Mouse (Mus musculus): ENCODE results near the gene Mtg2. TPM values are rescaled to one million over a fixed set of nuclear protein-coding genes. Genes with fewer than 3 reads are reported as not detected.
A peak's percentile ranks its signal among the peaks of the same experiment; 100 is the strongest.

Mtg2 gene
- polyA plus RNA-seq, 1 experiment from 2014 or later: 27.0 TPM

- no peak; the same call in 1 of the 2 replicates for ATAC-seq (ENCODE audit: insufficient read depth, low FRiP score)
- no peaks in the 10 kb centered on the region for H3K9me3 ChIP-seq (replicated peaks; ENCODE audit: control insufficient read depth, low read length)
- H3K4me3 ChIP-seq (replicated peaks; ENCODE audit: low read length): no peak overlapping the region
- H3K27ac ChIP-seq (ENCODE audit: low read length): no peak overlapping the region
- no peaks in the 10 kb centered on the region for H3K4me1 ChIP-seq (ENCODE audit: control insufficient read depth, insufficient read depth, low read length)
- no peaks in the 10 kb centered on the region for H3K36me3 ChIP-seq (ENCODE audit: control insufficient read depth, insufficient read depth, low read length)
- 33% methylated on average over 3 of the region's 3 CpGs for WGBS
- no peak overlapping the region for H3K4me2 ChIP-seq (ENCODE audit: low read depth, low read length)
- peaks cover 35% of the 10 kb centered on the region for H3K27me3 ChIP-seq (ENCODE audit: control insufficient read depth, insufficient read depth, low read length)
- no peak overlapping the region for H3K9ac ChIP-seq (ENCODE audit: low read length)
Observed at GRCm38 (mm10) chr2:180097585-180097984, 27.2 kb downstream of the Mtg2 start.

DNA sequence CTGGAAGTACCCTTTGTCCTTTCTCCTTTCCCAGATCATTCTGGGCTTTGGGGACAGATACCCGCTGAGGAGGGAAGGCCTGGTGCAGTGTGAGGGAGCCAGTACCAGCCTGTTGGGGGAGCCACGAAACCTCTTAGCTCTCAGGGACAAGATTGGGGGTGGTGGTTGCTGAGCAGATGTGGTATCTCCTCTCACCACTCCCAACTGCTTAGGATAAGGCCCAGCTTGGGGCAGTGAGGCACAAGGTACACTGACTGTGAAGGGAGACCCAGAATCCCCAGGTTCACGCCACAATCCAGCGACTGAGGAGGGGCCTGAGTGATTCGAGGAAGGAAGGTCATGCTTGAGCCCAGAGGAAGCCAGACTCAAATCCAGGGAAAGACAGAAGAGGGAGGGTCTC, 27.8 kb downstream of the Mtg2 start:
- H3K9me3 ChIP-seq (replicated peaks; ENCODE audit: control insufficient read depth, low read length): no peaks in the 10 kb centered on the region
- H3K4me1 ChIP-seq (ENCODE audit: control insufficient read depth, insufficient read depth, low read length): 0 out of 2 replicates have a peak, but pooled peaks cover under 1% of the 10 kb centered on the region
- no peak overlapping the region for H3K27ac ChIP-seq (ENCODE audit: low read length)
- WGBS: 28% methylated on average over 5 of the region's 5 CpGs
- no peak overlapping the region for H3K9ac ChIP-seq (ENCODE audit: low read length)
- no peak overlapping the region for H3K4me3 ChIP-seq (replicated peaks; ENCODE audit: low read length)
- no peaks in the 10 kb centered on the region for H3K36me3 ChIP-seq (ENCODE audit: control insufficient read depth, insufficient read depth, low read length)
- peaks cover 41% of the 10 kb centered on the region for H3K27me3 ChIP-seq (ENCODE audit: control insufficient read depth, insufficient read depth, low read length)
- no peak for ATAC-seq (ENCODE audit: insufficient read depth, low FRiP score)
- H3K4me2 ChIP-seq (ENCODE audit: low read depth, low read length): no peak overlapping the region

DNA sequence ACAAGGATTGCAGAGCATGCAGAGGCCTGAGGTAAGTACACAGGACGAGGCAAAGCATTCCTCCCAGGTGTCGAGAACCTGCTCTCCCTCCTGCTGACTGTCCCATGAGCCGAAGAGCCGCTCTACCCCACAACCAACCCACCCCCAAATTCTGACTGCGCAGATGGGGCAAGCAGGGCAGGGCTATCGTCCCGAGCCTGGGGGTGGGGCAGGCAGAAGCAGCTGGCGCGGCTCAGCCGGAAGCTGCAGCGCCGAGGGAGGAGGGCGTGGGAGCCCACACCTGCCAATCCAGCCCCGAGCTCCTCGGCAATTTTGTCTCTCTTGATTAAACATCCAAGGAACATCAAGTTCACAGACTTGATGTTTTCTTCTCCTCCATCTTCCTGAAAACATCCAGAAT, 29.1 kb downstream of the Mtg2 start:
- peaks cover 53% of the 10 kb centered on the region for H3K27me3 ChIP-seq (ENCODE audit: control insufficient read depth, insufficient read depth, low read length)
- H3K9ac ChIP-seq (ENCODE audit: low read length): no peak overlapping the region
- H3K9me3 ChIP-seq (replicated peaks; ENCODE audit: control insufficient read depth, low read length): no peaks in the 10 kb centered on the region
- no peaks in the 10 kb centered on the region for H3K36me3 ChIP-seq (ENCODE audit: control insufficient read depth, insufficient read depth, low read length)
- H3K4me1 ChIP-seq (ENCODE audit: control insufficient read depth, insufficient read depth, low read length): peaks cover 12% of the 10 kb centered on the region; the same call in 1 of the 2 replicates
- H3K4me2 ChIP-seq (ENCODE audit: low read depth, low read length): no peak overlapping the region
- WGBS: 3% methylated on average over 15 of the region's 15 CpGs
- no peak for ATAC-seq (ENCODE audit: insufficient read depth, low FRiP score)
- H3K4me3 ChIP-seq (replicated peaks; ENCODE audit: low read length): no peak overlapping the region
- H3K27ac ChIP-seq (ENCODE audit: low read length): no peak overlapping the region

DNA sequence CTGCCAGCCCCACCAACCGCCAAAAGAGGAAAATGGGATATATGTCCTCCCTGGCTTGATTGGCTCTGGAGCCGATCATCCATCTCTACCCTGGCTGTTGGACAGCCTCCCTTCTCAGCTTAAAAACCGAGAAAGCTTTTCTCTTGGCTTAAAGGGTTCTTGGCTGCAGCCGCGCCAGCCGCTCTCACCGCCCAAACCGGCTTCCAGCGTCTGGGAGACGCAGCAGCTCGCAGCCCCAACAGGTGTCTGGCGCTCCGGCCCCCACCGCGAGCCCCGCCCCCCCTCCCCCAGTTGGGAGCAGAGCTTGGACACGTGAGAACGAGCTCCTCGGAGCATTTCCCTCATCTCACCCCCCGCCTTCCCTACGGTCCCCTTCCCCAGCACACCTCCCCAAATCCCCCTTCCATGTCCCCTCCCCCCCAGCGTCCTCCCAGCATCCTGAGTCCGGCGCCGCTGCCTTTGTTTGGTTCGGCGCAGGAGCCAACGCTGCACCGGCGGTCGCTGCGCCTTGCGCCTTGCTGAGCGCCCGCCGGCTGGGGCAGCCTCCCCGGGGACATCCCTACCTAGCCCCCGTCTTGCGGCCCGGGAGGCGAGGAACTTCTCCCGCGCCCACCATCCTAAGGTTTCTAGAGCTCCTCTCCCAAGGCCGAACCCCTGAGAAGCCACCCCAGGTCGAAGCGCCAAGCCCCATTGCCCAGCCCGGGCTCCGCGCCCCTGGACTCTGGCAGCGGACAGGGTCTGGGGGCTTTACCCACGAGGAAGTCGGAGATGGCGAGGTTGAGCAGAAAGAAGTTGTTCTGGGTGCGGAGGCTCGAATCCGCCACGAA, 33.0 kb downstream of the Mtg2 start:
- peak overlapping the region; percentile 98 for H3K4me2 ChIP-seq (ENCODE audit: low read depth, low read length)
- peaks cover 12% of the 10 kb centered on the region; the same call in 1 of the 2 replicates for H3K4me1 ChIP-seq (ENCODE audit: control insufficient read depth, insufficient read depth, low read length)
- no peak overlapping the region for H3K27ac ChIP-seq (ENCODE audit: low read length)
- no peak overlapping the region for H3K9ac ChIP-seq (ENCODE audit: low read length)
- WGBS: 2% methylated on average over 53 of the region's 57 CpGs
- no peak for ATAC-seq (ENCODE audit: insufficient read depth, low FRiP score)
- peaks cover 68% of the 10 kb centered on the region for H3K27me3 ChIP-seq (ENCODE audit: control insufficient read depth, insufficient read depth, low read length)
- no peaks in the 10 kb centered on the region for H3K9me3 ChIP-seq (replicated peaks; ENCODE audit: control insufficient read depth, low read length)
- H3K4me3 ChIP-seq (replicated peaks; ENCODE audit: low read length): peak overlapping the region; percentile 53
- H3K36me3 ChIP-seq (ENCODE audit: control insufficient read depth, insufficient read depth, low read length): no peaks in the 10 kb centered on the region

DNA sequence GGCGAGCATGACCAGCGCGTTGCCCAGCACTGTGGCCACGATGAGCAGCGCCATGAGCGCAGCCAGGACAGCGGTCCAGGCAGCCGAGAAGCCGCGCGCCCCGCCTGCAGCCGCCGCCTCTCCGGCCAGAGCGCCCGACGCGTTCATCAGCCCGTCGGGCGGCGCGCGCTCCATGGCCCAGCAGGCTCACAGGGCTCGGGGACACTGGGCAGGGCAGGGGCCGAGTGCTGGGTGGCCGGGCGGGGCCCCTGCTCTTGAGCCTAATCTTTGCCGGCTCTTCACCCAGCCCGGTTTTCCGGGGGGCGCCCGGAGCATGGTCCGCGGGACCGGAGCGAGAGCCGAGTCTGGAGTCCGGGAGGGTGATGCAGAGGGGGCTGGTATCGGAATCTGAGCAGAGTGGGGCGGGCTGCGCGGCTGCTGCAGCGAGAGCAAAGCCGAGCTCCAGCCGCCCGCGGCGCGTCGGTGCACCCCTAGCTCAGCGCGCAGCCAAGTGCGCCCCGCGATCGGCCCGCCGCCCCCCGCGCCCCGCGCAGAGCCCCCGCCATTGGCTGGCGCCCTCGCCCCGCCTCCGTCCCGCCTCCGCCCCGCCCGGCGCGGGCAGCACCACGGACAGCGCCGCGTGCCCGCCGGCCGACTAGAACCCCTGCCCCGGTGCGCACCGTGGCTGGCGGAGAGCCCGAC, 33.7 kb downstream of the Mtg2 start, which contains the start of gene Hrh3:
Hrh3 (minus strand) TSS at position 511 of the 681 bp plus-strand sequence.
- H3K27ac ChIP-seq (ENCODE audit: low read length): no peak within 1 kb of the TSS
- peaks cover 62% of the 10 kb centered on the region for H3K27me3 ChIP-seq (ENCODE audit: control insufficient read depth, insufficient read depth, low read length)
- H3K9me3 ChIP-seq (replicated peaks; ENCODE audit: control insufficient read depth, low read length): no peaks in the 10 kb centered on the region
- no peaks in the 10 kb centered on the region for H3K36me3 ChIP-seq (ENCODE audit: control insufficient read depth, insufficient read depth, low read length)
- peak; percentile 83 for ATAC-seq (ENCODE audit: insufficient read depth, low FRiP score)
- H3K4me2 ChIP-seq (ENCODE audit: low read depth, low read length): peak within 1 kb of the TSS; percentile 98
- peaks cover 12% of the 10 kb centered on the region; the same call in 1 of the 2 replicates for H3K4me1 ChIP-seq (ENCODE audit: control insufficient read depth, insufficient read depth, low read length)
- WGBS: under 1% methylated on average over 84 of the region's 87 CpGs
- peak within 1 kb of the TSS; percentile 39; the same call in 1 of the 2 replicates for H3K9ac ChIP-seq (ENCODE audit: low read length)
- peak within 1 kb of the TSS; percentile 53 for H3K4me3 ChIP-seq (replicated peaks; ENCODE audit: low read length)

- Histone ChIP-seq H3K27ac (ENCODE audit: low read length) (no peak overlapping the region), H3K4me2 (ENCODE audit: low read depth, low read length) (peak overlapping the region; percentile 98), H3K9me3 (replicated peaks; ENCODE audit: control insufficient read depth, low read length) (no peaks in the 10 kb centered on the region), H3K4me1 (ENCODE audit: control insufficient read depth, insufficient read depth, low read length) (peaks cover 12% of the 10 kb centered on the region; the same call in 1 of the 2 replicates), H3K9ac (ENCODE audit: low read length) (no peak overlapping the region), H3K27me3 (ENCODE audit: control insufficient read depth, insufficient read depth, low read length) (peaks cover 60% of the 10 kb centered on the region), H3K4me3 (replicated peaks; ENCODE audit: low read length) (peak overlapping the region; percentile 53), H3K36me3 (ENCODE audit: control insufficient read depth, insufficient read depth, low read length) (no peaks in the 10 kb centered on the region)
- WGBS: 11% methylated on average over 24 of the region's 24 CpGs
- peak; percentile 10; the same call in 1 of the 2 replicates for ATAC-seq (ENCODE audit: insufficient read depth, low FRiP score)
Observed at GRCm38 (mm10) chr2:180104659-180105377, 34.4 kb downstream of the Mtg2 start.

DNA sequence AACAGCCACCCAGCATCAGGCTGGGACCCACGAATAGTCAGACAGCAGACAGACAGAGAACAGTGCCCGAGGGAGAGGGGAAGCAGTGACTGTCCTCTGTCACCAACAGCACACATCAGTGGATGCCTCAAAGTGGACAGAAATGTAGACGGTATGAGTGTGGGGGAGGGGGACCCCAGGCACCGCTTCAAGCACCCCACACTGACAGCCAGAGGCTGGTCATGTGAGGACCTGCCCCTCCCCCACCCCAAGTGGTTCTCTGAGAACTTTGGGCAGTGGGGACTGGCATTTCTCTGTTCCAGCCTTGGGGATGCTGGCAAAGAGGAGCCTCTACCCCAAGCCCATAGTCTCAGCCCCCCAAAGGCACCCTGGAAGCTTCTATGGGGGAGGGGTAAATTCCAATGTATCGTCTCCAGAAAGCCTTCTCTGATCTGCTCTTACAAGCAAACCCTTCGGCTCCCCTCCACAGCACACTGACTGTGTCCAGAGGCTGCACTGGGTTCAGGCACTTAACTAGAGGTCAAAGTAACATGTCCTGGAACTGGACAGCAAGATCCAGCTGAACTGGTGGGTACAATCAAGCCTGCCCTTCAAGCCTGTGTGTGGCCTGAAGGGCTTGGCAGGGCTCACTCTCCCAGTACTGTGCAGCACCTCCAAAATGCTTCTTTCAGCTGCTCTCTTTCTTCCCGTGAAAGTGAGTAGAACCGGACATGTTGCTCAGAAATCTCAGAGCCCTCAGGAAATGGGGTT, 35.2 kb downstream of the Mtg2 start:
- no peak for ATAC-seq (ENCODE audit: insufficient read depth, low FRiP score)
- H3K4me1 ChIP-seq (ENCODE audit: control insufficient read depth, insufficient read depth, low read length): peaks cover 12% of the 10 kb centered on the region; the same call in 1 of the 2 replicates
- 36% methylated on average over 8 of the region's 8 CpGs for WGBS
- no peak overlapping the region for H3K4me3 ChIP-seq (replicated peaks; ENCODE audit: low read length)
- H3K9me3 ChIP-seq (replicated peaks; ENCODE audit: control insufficient read depth, low read length): no peaks in the 10 kb centered on the region
- H3K36me3 ChIP-seq (ENCODE audit: control insufficient read depth, insufficient read depth, low read length): no peaks in the 10 kb centered on the region
- H3K9ac ChIP-seq (ENCODE audit: low read length): no peak overlapping the region
- peaks cover 52% of the 10 kb centered on the region for H3K27me3 ChIP-seq (ENCODE audit: control insufficient read depth, insufficient read depth, low read length)
- no peak overlapping the region for H3K4me2 ChIP-seq (ENCODE audit: low read depth, low read length)
- H3K27ac ChIP-seq (ENCODE audit: low read length): no peak overlapping the region

- 59% methylated on average over 4 of the region's 4 CpGs for WGBS
Observed at GRCm38 (mm10) chr2:180107081-180107480, 36.7 kb downstream of the Mtg2 start.

More at GRCm38 (mm10) chr2:180107081-180107480, 36.7 kb downstream of the Mtg2 start:
- H3K4me3 ChIP-seq (replicated peaks; ENCODE audit: low read length): no peak overlapping the region
- H3K9me3 ChIP-seq (replicated peaks; ENCODE audit: control insufficient read depth, low read length): no peaks in the 10 kb centered on the region
- H3K27ac ChIP-seq (ENCODE audit: low read length): no peak overlapping the region
- peaks cover 38% of the 10 kb centered on the region for H3K27me3 ChIP-seq (ENCODE audit: control insufficient read depth, insufficient read depth, low read length)
- H3K36me3 ChIP-seq (ENCODE audit: control insufficient read depth, insufficient read depth, low read length): no peaks in the 10 kb centered on the region
- peaks cover 12% of the 10 kb centered on the region; the same call in 1 of the 2 replicates for H3K4me1 ChIP-seq (ENCODE audit: control insufficient read depth, insufficient read depth, low read length)
- ATAC-seq (ENCODE audit: insufficient read depth, low FRiP score): no peak
- no peak overlapping the region for H3K9ac ChIP-seq (ENCODE audit: low read length)
- no peak overlapping the region for H3K4me2 ChIP-seq (ENCODE audit: low read depth, low read length)
